28 mouse cellular contexts compared by ENCODE assay signal in the genomic region with DNA sequence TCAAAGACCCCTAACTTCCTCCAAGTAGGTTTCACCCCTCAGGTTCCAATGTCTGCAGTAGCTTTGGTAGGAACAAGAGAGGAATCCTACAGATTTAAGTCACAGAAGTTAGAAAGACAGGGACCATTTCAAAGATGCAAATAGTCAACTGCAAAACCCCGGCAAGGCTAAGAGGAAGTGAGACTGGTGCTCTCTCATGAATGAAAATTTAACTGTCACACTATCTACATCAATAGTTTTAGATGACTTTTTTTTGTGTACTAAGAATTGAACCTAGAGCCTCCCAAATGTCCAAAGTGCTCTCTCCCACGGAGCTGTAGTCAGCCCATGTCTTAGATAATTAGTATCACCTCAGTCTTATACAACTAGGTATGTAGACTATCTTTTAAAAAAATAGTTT. TPM values are rescaled to one million over a fixed set of nuclear protein-coding genes. Genes with fewer than 3 reads are reported as not detected.
A peak's percentile ranks its signal among the peaks of the same experiment; 100 is the strongest.
DNase-seq lines count a peak whose midpoint lies in the region; ATAC-seq and TF ChIP-seq lines count a peak whose summit lies in the region.
"Had no signal": no experiment of that assay in that cellular context is flagged by ENCODE, and none has a peak within 500 bp of the region (broad histone marks: within the 10 kb centered on the region; RNA-seq: fewer than 3 reads in every experiment).

No protein-coding gene starts in this region.

- WGBS in kidney, embryonic 16.5 days, result 63% methylated on average over 2 of the region's 2 CpGs
- 10% methylated on average over 2 of the region's 2 CpGs for WGBS in spleen, adult 2 months
- 63% methylated on average over 2 of the region's 2 CpGs for WGBS in lung, postnatal 0 days

- TF ChIP-seq CTCF in spleen, adult 2 months (IDR thresholded peaks at IDR 0.05; ENCODE audit: extremely low read depth, insufficient read depth, insufficient read length, insufficient replicate concordance), result no peak
- no peak for TF ChIP-seq CTCF in lung, postnatal 0 days (IDR thresholded peaks at IDR 0.05)

- H3K4me3 ChIP-seq in kidney, embryonic 16.5 days (ENCODE audit: low read length), result no peak overlapping the region
- no peak overlapping the region for H3K4me3 ChIP-seq in spleen, adult 2 months (ENCODE audit: extremely low read depth, insufficient read depth, insufficient read length)
- H3K4me3 ChIP-seq in lung, postnatal 0 days (ENCODE audit: low read depth, low read length), result no peak overlapping the region
- H3K4me3 ChIP-seq: forebrain, embryonic 10.5 days; gastrocnemius, adult 2 months; hindbrain, embryonic 10.5 days; hindbrain, embryonic 13.5 days had no signal

- 0 out of 2 replicates have a peak overlapping the region, but pooled peaks have one; percentile 22 for H3K27ac ChIP-seq in kidney, embryonic 16.5 days (ENCODE audit: low read length)
- peak overlapping the region; percentile 56; the same call in 1 of the 2 replicates for H3K27ac ChIP-seq in spleen, adult 2 months (ENCODE audit: insufficient read depth, low read length)
- H3K27ac ChIP-seq in lung, postnatal 0 days (ENCODE audit: low read length), result no peak overlapping the region
- H3K27ac ChIP-seq: forebrain, embryonic 10.5 days; gastrocnemius, adult 2 months had no signal

- no peaks in the 10 kb centered on the region for H3K36me3 ChIP-seq in kidney, embryonic 16.5 days (ENCODE audit: insufficient read depth, low read length)
- H3K36me3 ChIP-seq in spleen, adult 2 months (ENCODE audit: control insufficient read depth, insufficient read depth, low read length), result no peaks in the 10 kb centered on the region
- H3K36me3 ChIP-seq in splenic B cell, adult 2 months (ENCODE audit: control insufficient read depth, insufficient read depth, low read length, poor library complexity, severe bottlenecking), result no peaks in the 10 kb centered on the region
- no peaks in the 10 kb centered on the region for H3K36me3 ChIP-seq in lung, postnatal 0 days (ENCODE audit: insufficient read depth, low read length)
- H3K36me3 ChIP-seq: forebrain, embryonic 10.5 days; G1E; hindbrain, embryonic 10.5 days; hindbrain, embryonic 13.5 days had no signal

- TF ChIP-seq POLR2A in spleen, adult 2 months (IDR thresholded peaks at IDR 0.05; ENCODE audit: low read depth, low read length), result no peak

- TF ChIP-seq EP300 in lung, postnatal 0 days (IDR thresholded peaks at IDR 0.05), result no peak

- no peak overlapping the region for H3K4me2 ChIP-seq in kidney, embryonic 16.5 days (replicated peaks; ENCODE audit: low read depth, low read length)
- H3K4me2 ChIP-seq in lung, postnatal 0 days (replicated peaks; ENCODE audit: low read depth, low read length), result no peak overlapping the region
- H3K4me2 ChIP-seq: heart, embryonic 11.5 days; hindbrain, embryonic 13.5 days had no signal

- no peak for DNase-seq in kidney, postnatal 4 days
- peak in 1 of 2 experiments; percentile 35 for DNase-seq in spleen, adult 2 months (ENCODE audit: low read depth in 1 of 2, low spot score in 2 of 2)
- DNase-seq in spleen, postnatal 4 days (ENCODE audit: low spot score in 2 of 2), result no peak
- DNase-seq in B cell, adult 2 months, result peak; percentile 44 to 56
- DNase-seq in splenic B cell, adult 2 months (ENCODE audit: low read depth, low spot score), result peak; percentile 75
- no peak for DNase-seq in lung, postnatal 0 days (ENCODE audit: low spot score)
- DNase-seq: adrenal gland, postnatal 10 days; adrenal gland, postnatal 36 days; cerebellum, adult 18-20 months; cerebellum, adult 9-10 months; cerebellum, postnatal 14 days; forebrain, postnatal 0 days; gastrocnemius, adult 2 months; gastrocnemius, postnatal 14 days; heart, adult 11 months had no signal

- no peak for ATAC-seq in kidney, embryonic 16.5 days (ENCODE audit: low FRiP score, low TSS enrichment)
- no peak for ATAC-seq in lung, postnatal 0 days
- ATAC-seq: forebrain, embryonic 14.5 days; forebrain, postnatal 0 days; hindbrain, embryonic 16.5 days; Patski had no signal

- H3K9me3 ChIP-seq in kidney, embryonic 16.5 days (ENCODE audit: low read length), result no peaks in the 10 kb centered on the region
- H3K9me3 ChIP-seq in lung, postnatal 0 days (ENCODE audit: low read length), result no peaks in the 10 kb centered on the region
- H3K9me3 ChIP-seq: forebrain, embryonic 10.5 days; hindbrain, embryonic 10.5 days; hindbrain, embryonic 13.5 days had no signal

- no peak overlapping the region for H3K9ac ChIP-seq in kidney, embryonic 16.5 days (replicated peaks; ENCODE audit: low read length)
- no peak overlapping the region for H3K9ac ChIP-seq in lung, postnatal 0 days (replicated peaks; ENCODE audit: low read depth)
- H3K9ac ChIP-seq: forebrain, postnatal 0 days; hindbrain, embryonic 13.5 days had no signal

- peaks cover 15% of the 10 kb centered on the region for H3K4me1 ChIP-seq in kidney, embryonic 16.5 days (ENCODE audit: insufficient read depth, low read length)
- peaks cover 25% of the 10 kb centered on the region; the same call in 1 of the 2 replicates for H3K4me1 ChIP-seq in spleen, adult 2 months (ENCODE audit: control insufficient read depth, insufficient read depth, insufficient read length)
- no peaks in the 10 kb centered on the region for H3K4me1 ChIP-seq in lung, postnatal 0 days (ENCODE audit: insufficient read depth, low read depth, low read length)

- H3K27me3 ChIP-seq in kidney, embryonic 16.5 days (ENCODE audit: insufficient read depth, low read length), result no peaks in the 10 kb centered on the region
- no peaks in the 10 kb centered on the region for H3K27me3 ChIP-seq in spleen, adult 2 months (ENCODE audit: control insufficient read depth, insufficient read depth, low read length)
- H3K27me3 ChIP-seq in splenic B cell, adult 2 months (ENCODE audit: control insufficient read depth, insufficient read depth, low read length, poor library complexity, severe bottlenecking), result no peaks in the 10 kb centered on the region
- H3K27me3 ChIP-seq in lung, postnatal 0 days (replicated peaks; ENCODE audit: insufficient read depth, low read length), result no peaks in the 10 kb centered on the region
- H3K27me3 ChIP-seq: hindbrain, embryonic 13.5 days had no signal

RNA-seq across cellular contexts. Expression of gene 1700019N19Rik, which starts 38.7 kb away (rescaled TPM):
- not detected in 2 replicates for polyA plus RNA-seq in kidney, embryonic 16.5 days (2015; fragmentation: Nextera tagmentation; extraction: Ambion mirVana)
- polyA plus RNA-seq in spleen, adult 2 months (2012; rRNA removed), result 0.09 TPM in 1 of 2 replicates, not detected in the other
- polyA plus RNA-seq in lung, postnatal 0 days (2015; fragmentation: Nextera tagmentation; extraction: Ambion mirVana), result not detected in 2 replicates
- polyA plus RNA-seq: embryonic facial prominence, embryonic 11.5 days; embryonic facial prominence, embryonic 14.5 days; forebrain, embryonic 10.5 days; forebrain, embryonic 14.5 days; forebrain, postnatal 0 days; G1E; heart, embryonic 11.5 days; heart, embryonic 14.5 days; heart, postnatal 0 days; hindbrain, embryonic 13.5 days; hindbrain, embryonic 16.5 days; Patski had no signal

Comparison
In these comparisons a context has a peak if more than half of its experiments do, and no peak if none do; other contexts are left out.
1. DNase-seq: peak in B cell, adult 2 months (2 of 2) and splenic B cell, adult 2 months (single experiment); none in kidney, postnatal 4 days (0 of 2), spleen, postnatal 4 days (0 of 2) and lung, postnatal 0 days (single experiment).